Mouse (Mus musculus) limb, embryonic 14.5 days (tissue): ENCODE data around the gene Fmo3. TPM values are rescaled to one million over a fixed set of nuclear protein-coding genes. Genes with fewer than 3 reads are reported as not detected.

Source experiments
- ATAC-seq: fragments of 200-750 bp; cut with Nextera tagmentation; 2 replicates; pipeline ENCODE4 v1.8.0; 2017; ENCODE audit warnings: low read depth, moderate number of reproducible peaks, moderate TSS enrichment; ENCODE audit not compliant: low FRiP score
- DNase-seq: peaks from one replicate; pipeline ENCODE4 v3.0.0-alpha.2; 2015; ENCODE audit warnings: low spot score
- H3K27ac ChIP-seq: fragments of 300-500 bp; sonication (generic); replicated peaks from 2 replicates; pipeline ENCODE4 v1.5.1; 2014; ENCODE audit warnings: low read depth, mild to moderate bottlenecking, low read length, moderate library complexity, mixed read lengths
- H3K27me3 ChIP-seq: fragments of 300-500 bp; sonication (generic); 2 replicates; pipeline ENCODE4 v1.6.1; 2014; ENCODE audit warnings: low read length, mixed read lengths; ENCODE audit not compliant: control insufficient read depth, insufficient read depth
- H3K36me3 ChIP-seq: fragments of 300-500 bp; sonication (generic); 2 replicates; pipeline ENCODE4 v1.6.1; 2014; ENCODE audit warnings: mild to moderate bottlenecking, low read length, moderate library complexity, mixed read lengths; ENCODE audit not compliant: control insufficient read depth, insufficient read depth
- H3K4me1 ChIP-seq: fragments of 300-500 bp; sonication (generic); 2 replicates; pipeline ENCODE4 v1.6.1; 2014; ENCODE audit warnings: antibody characterized with exemption, low read length, mixed read lengths; ENCODE audit not compliant: control insufficient read depth, insufficient read depth
- H3K4me2 ChIP-seq: fragments of 300-500 bp; sonication (generic); replicated peaks from 2 replicates; pipeline ENCODE4 v1.6.1; 2014; ENCODE audit warnings: low read depth, mild to moderate bottlenecking, low read length, moderate library complexity; ENCODE audit not compliant: severe bottlenecking
- H3K4me3 ChIP-seq: fragments of 300-500 bp; sonication (generic); replicated peaks from 2 replicates; pipeline ENCODE4 v1.5.1; 2014; ENCODE audit warnings: low read length
- H3K9ac ChIP-seq: fragments of 300-500 bp; sonication (generic); 2 replicates; pipeline ENCODE4 v1.6.1; 2014; ENCODE audit warnings: mild to moderate bottlenecking, low read depth, low read length, moderate library complexity; ENCODE audit not compliant: severe bottlenecking
- H3K9me3 ChIP-seq: fragments of 300-500 bp; sonication (generic); 2 replicates; pipeline ENCODE4 v1.6.1; 2016; ENCODE audit warnings: low read length; ENCODE audit not compliant: control insufficient read depth
- POLR2A ChIP-seq: fragments of 200-500 bp; IDR thresholded peaks from 2 replicates; pipeline ENCODE4 v1.8.0; 2012; ENCODE audit warnings: inconsistent platforms, mild to moderate bottlenecking, moderate library complexity, borderline replicate concordance; ENCODE audit not compliant: insufficient read depth, insufficient read length; ENCODE audit errors: extremely low read depth
- WGBS: fragments of 180-500 bp; shearing (Covaris S2); extraction: QIAGEN DNeasy Blood & Tissue Kit; methylation state at CpG from one replicate; pipeline ENCODE4 v1.1.7; 2014; 5-methylcytosine and 5-hydroxymethylcytosine counted together
- polyA plus RNA-seq, 2 experiments: library from polyadenylated mRNA; depleted of rRNA in 1 of 2; stranded (reverse) in 1 of 2; unstranded in 1 of 2; fragments of >200 nt; fragmentation: Nextera tagmentation in 1 of 2; extraction: Ambion mirVana in 1 of 2; gene quantifications; 2 replicates each; pipeline versions ENCODE4 v1.2.1 to v1.2.3; 2012 to 2014

Gene Fmo3
- polyA plus RNA-seq, 2 experiments = 0.08 TPM; not detected in 1

GRCm38 (mm10) chr1:162931310-162931875 lies 52.9 kb downstream of the Fmo3 start:
- Histone ChIP-seq H3K4me2 (no peak overlapping the region), H3K4me1 (no peaks in the 10 kb centered on the region), H3K27ac (no peak overlapping the region; the same call in 1 of the 2 replicates), H3K9ac (no peak overlapping the region), H3K27me3 (0 out of 2 replicates have a peak, but pooled peaks cover 1% of the 10 kb centered on the region), H3K4me3 (no peak overlapping the region), H3K36me3 (no peaks in the 10 kb centered on the region), H3K9me3 (no peaks in the 10 kb centered on the region)
- DNase-seq (no peak), ATAC-seq (no peak)
- no peak for TF ChIP-seq POLR2A
- 67% methylated on average over 4 of the region's 4 CpGs for WGBS

GRCm38 (mm10) chr1:162930631-162931030 lies 53.7 kb downstream of the Fmo3 start:
- Histone ChIP-seq H3K27me3 (no peaks in the 10 kb centered on the region), H3K9ac (no peak overlapping the region), H3K36me3 (no peaks in the 10 kb centered on the region), H3K4me2 (no peak overlapping the region), H3K9me3 (no peaks in the 10 kb centered on the region), H3K4me3 (no peak overlapping the region), H3K4me1 (no peaks in the 10 kb centered on the region), H3K27ac (no peak overlapping the region)
- DNase-seq = no peak
- ATAC-seq = no peak
- WGBS = 74% methylated on average over 2 of the region's 2 CpGs
- no peak for TF ChIP-seq POLR2A

DNA sequence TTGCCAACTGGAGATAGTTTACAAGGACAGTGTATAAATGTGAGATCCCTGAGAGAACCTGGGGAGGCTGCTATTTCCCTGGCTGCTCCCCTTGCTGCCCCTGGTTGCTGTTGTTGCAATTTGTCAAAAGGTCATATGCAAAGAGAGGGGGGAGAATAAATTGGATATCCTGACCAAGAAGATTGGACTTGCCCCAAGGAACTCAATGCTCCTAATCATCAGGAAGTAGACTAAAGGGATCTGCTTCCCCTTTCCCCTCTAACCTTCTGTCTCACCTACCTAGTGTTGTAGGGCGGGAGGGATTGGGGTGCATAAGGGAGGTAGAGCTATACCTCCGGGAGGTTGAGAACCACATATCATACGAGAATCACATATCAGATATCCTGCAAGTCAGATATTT lies 55.2 kb downstream of the Fmo3 start:
- 77% methylated on average over 3 of the region's 3 CpGs for WGBS
- Histone ChIP-seq H3K27me3 (no peaks in the 10 kb centered on the region), H3K4me3 (no peak overlapping the region), H3K4me1 (no peaks in the 10 kb centered on the region), H3K36me3 (no peaks in the 10 kb centered on the region), H3K4me2 (no peak overlapping the region), H3K27ac (no peak overlapping the region), H3K9me3 (no peaks in the 10 kb centered on the region), H3K9ac (no peak overlapping the region)
- TF ChIP-seq POLR2A = no peak
- no peak for DNase-seq
- ATAC-seq = no peak

GRCm38 (mm10) chr1:162925121-162925520 lies 59.2 kb downstream of the Fmo3 start:
- H3K27me3 ChIP-seq = no peaks in the 10 kb centered on the region
- H3K36me3 ChIP-seq = no peaks in the 10 kb centered on the region
- ATAC-seq = no peak
- H3K9ac ChIP-seq = no peak overlapping the region
- no peak overlapping the region for H3K27ac ChIP-seq
- TF ChIP-seq POLR2A = no peak
- no peak overlapping the region for H3K4me2 ChIP-seq
- H3K4me1 ChIP-seq = no peaks in the 10 kb centered on the region
- H3K9me3 ChIP-seq = no peaks in the 10 kb centered on the region
- 71% methylated on average over 1 of the region's 1 CpGs for WGBS
- DNase-seq = no peak
- no peak overlapping the region for H3K4me3 ChIP-seq

GRCm38 (mm10) chr1:162916661-162917060 lies 67.7 kb downstream of the Fmo3 start:
- H3K27ac ChIP-seq = no peak overlapping the region
- TF ChIP-seq POLR2A = no peak
- H3K4me1 ChIP-seq = no peaks in the 10 kb centered on the region
- H3K4me2 ChIP-seq = no peak overlapping the region
- no peaks in the 10 kb centered on the region for H3K36me3 ChIP-seq
- DNase-seq = no peak
- WGBS = 78% methylated on average over 8 of the region's 8 CpGs
- H3K27me3 ChIP-seq = no peaks in the 10 kb centered on the region
- no peak overlapping the region for H3K4me3 ChIP-seq
- H3K9ac ChIP-seq = no peak overlapping the region
- ATAC-seq = no peak
- no peaks in the 10 kb centered on the region for H3K9me3 ChIP-seq
